Mouse (Mus musculus) kidney, postnatal 0 days (tissue): Measurements from ENCODE around the gene Cryl1. TPM values are rescaled to one million over a fixed set of nuclear protein-coding genes. Genes with fewer than 3 reads are reported as not detected.
A peak's percentile ranks its signal among the peaks of the same experiment; 100 is the strongest.

Experiments
- ATAC-seq: fragments of 200-750 bp; cut with Nextera tagmentation; replicated peaks from 2 replicates; pipeline ENCODE4 v1.8.0; 2017; ENCODE audit warnings: low read depth, moderate number of reproducible peaks, moderate TSS enrichment, moderate library complexity; ENCODE audit not compliant: low FRiP score
- DNase-seq: peaks from one replicate; pipeline ENCODE4 v3.0.0-alpha.2; 2016; ENCODE audit warnings: low spot score
- H3K27ac ChIP-seq: fragments of 300-500 bp; sonication (generic); 2 replicates; pipeline ENCODE4 v1.5.1; 2014; ENCODE audit warnings: mild to moderate bottlenecking
- H3K27me3 ChIP-seq: fragments of 300-500 bp; sonication (generic); 2 replicates; pipeline ENCODE4 v1.6.1; 2014; ENCODE audit warnings: low read length, mixed read lengths; ENCODE audit not compliant: insufficient read depth
- H3K36me3 ChIP-seq: fragments of 300-500 bp; sonication (generic); 2 replicates; pipeline ENCODE4 v1.6.1; 2014; ENCODE audit warnings: low read length, mixed read lengths; ENCODE audit not compliant: insufficient read depth
- H3K4me1 ChIP-seq: fragments of 300-500 bp; sonication (generic); replicated peaks from 2 replicates; pipeline ENCODE4 v1.6.1; 2014; ENCODE audit warnings: antibody characterized with exemption, low read length, mixed read lengths; ENCODE audit not compliant: insufficient read depth
- H3K4me2 ChIP-seq: fragments of 300-500 bp; sonication (generic); 2 replicates; pipeline ENCODE4 v1.6.1; 2014; ENCODE audit warnings: mild to moderate bottlenecking, low read length, moderate library complexity, mixed read lengths
- H3K4me3 ChIP-seq: fragments of 300-500 bp; sonication (generic); replicated peaks from 2 replicates; pipeline ENCODE4 v1.5.1; 2014; ENCODE audit warnings: low read depth, low read length
- H3K9ac ChIP-seq: fragments of 300-500 bp; sonication (generic); 2 replicates; pipeline ENCODE4 v1.6.1; 2014; ENCODE audit warnings: low read depth, low read length
- H3K9me3 ChIP-seq: fragments of 300-500 bp; sonication (generic); replicated peaks from 2 replicates; pipeline ENCODE4 v1.6.1; 2016; ENCODE audit warnings: low read length, inconsistent platforms, mixed read lengths
- CTCF ChIP-seq: IDR thresholded peaks from 2 replicates; pipeline ENCODE4 v1.5.1; 2016; ENCODE audit warnings: antibody characterized with exemption, low read depth, mild to moderate bottlenecking, moderate library complexity
- WGBS: fragments of 180-500 bp; shearing (Covaris S2); extraction: QIAGEN DNeasy Blood & Tissue Kit; methylation state at CpG from one replicate; pipeline ENCODE4 v1.1.7; 2014; 5-methylcytosine and 5-hydroxymethylcytosine counted together
- polyA plus RNA-seq: library from polyadenylated mRNA; unstranded; fragments of >200 nt; fragmentation: Nextera tagmentation; extraction: Ambion mirVana; gene quantifications from 2 replicates; pipeline ENCODE4 v1.2.1, GENCODE M21; 2015

Gene Cryl1
- polyA plus RNA-seq, result 100 and 105 TPM in 2 replicates

- Histone ChIP-seq H3K9me3 (no peaks in the 10 kb centered on the region), H3K4me1 (no peaks in the 10 kb centered on the region), H3K27ac (peak within 1 kb of the TSS; percentile 74), H3K4me3 (peak within 1 kb of the TSS; percentile 55), H3K9ac (peak within 1 kb of the TSS; percentile 68), H3K27me3 (no peaks in the 10 kb centered on the region), H3K36me3 (no peaks in the 10 kb centered on the region), H3K4me2 (peak within 1 kb of the TSS; percentile 67)
- no peak; the same call in 1 of the 2 replicates for TF ChIP-seq CTCF
- ATAC-seq (peak; percentile 98), DNase-seq (peak; percentile 98)
- 2% methylated on average over 43 of the region's 43 CpGs for WGBS
Observed at GRCm38 (mm10) chr14:57398065-57398757, at the start of gene Cryl1. TSS of gene Cryl1 (minus strand) at chr14:57398529.

GRCm38 (mm10) chr14:57430451-57430850 lies 32.1 kb upstream of the Cryl1 start:
- no peak for TF ChIP-seq CTCF
- Histone ChIP-seq H3K27ac (no peak overlapping the region), H3K27me3 (no peaks in the 10 kb centered on the region), H3K36me3 (no peaks in the 10 kb centered on the region), H3K4me1 (0 out of 2 replicates have a peak, but pooled peaks cover 6% of the 10 kb centered on the region), H3K4me2 (no peak overlapping the region), H3K9ac (no peak overlapping the region), H3K4me3 (no peak overlapping the region), H3K9me3 (no peaks in the 10 kb centered on the region)
- no peak for DNase-seq
- ATAC-seq, result no peak
- 70% methylated on average over 2 of the region's 2 CpGs for WGBS

GRCm38 (mm10) chr14:57424212-57424561 lies 25.9 kb upstream of the Cryl1 start:
- DNase-seq (no peak), ATAC-seq (peak; percentile 83)
- peak overlapping the region; percentile 96 for H3K4me3 ChIP-seq
- H3K36me3 ChIP-seq, result no peaks in the 10 kb centered on the region
- H3K27ac ChIP-seq, result peak overlapping the region; percentile 28; the same call in 1 of the 2 replicates
- H3K4me1 ChIP-seq, result no peaks in the 10 kb centered on the region
- H3K27me3 ChIP-seq, result no peaks in the 10 kb centered on the region
- H3K9me3 ChIP-seq, result no peaks in the 10 kb centered on the region
- 0% methylated on average over 24 of the region's 24 CpGs for WGBS
- peak overlapping the region; percentile 74 for H3K9ac ChIP-seq
- TF ChIP-seq CTCF, result no peak; the same call in 1 of the 2 replicates
- peak overlapping the region; percentile 81 for H3K4me2 ChIP-seq

- no peaks in the 10 kb centered on the region for H3K27me3 ChIP-seq
- H3K9me3 ChIP-seq, result no peaks in the 10 kb centered on the region
- H3K36me3 ChIP-seq, result no peaks in the 10 kb centered on the region
- TF ChIP-seq CTCF, result no peak
- H3K27ac ChIP-seq, result peak within 1 kb of the TSS; percentile 28; the same call in 1 of the 2 replicates
- peak; percentile 95 for DNase-seq
- H3K4me1 ChIP-seq, result no peaks in the 10 kb centered on the region
- peak within 1 kb of the TSS; percentile 96 for H3K4me3 ChIP-seq
- H3K9ac ChIP-seq, result peak within 1 kb of the TSS; percentile 74
- WGBS, result 3% methylated on average over 41 of the region's 42 CpGs
- peak; percentile 97 for ATAC-seq
- peak within 1 kb of the TSS; percentile 81 for H3K4me2 ChIP-seq
Observed at GRCm38 (mm10) chr14:57423432-57424211, 25.3 kb upstream of the Cryl1 start, which contains the start of gene Ift88. TSS of gene Ift88 (plus strand) at chr14:57424062.

- TF ChIP-seq CTCF, result no peak
- DNase-seq, result no peak
Observed at GRCm38 (mm10) chr14:57417187-57417586, 18.9 kb upstream of the Cryl1 start.

GRCm38 (mm10) chr14:57412166-57412565 lies 13.8 kb upstream of the Cryl1 start:
- no peaks in the 10 kb centered on the region for H3K27me3 ChIP-seq
- H3K4me2 ChIP-seq, result no peak overlapping the region
- no peak for TF ChIP-seq CTCF
- 60% methylated on average over 7 of the region's 7 CpGs for WGBS
- no peak overlapping the region for H3K9ac ChIP-seq
- H3K9me3 ChIP-seq, result no peaks in the 10 kb centered on the region
- no peaks in the 10 kb centered on the region for H3K4me1 ChIP-seq
- DNase-seq (no peak), ATAC-seq (no peak)
- H3K4me3 ChIP-seq, result no peak overlapping the region
- H3K27ac ChIP-seq, result no peak overlapping the region
- H3K36me3 ChIP-seq, result no peaks in the 10 kb centered on the region

More at GRCm38 (mm10) chr14:57417187-57417586, 18.9 kb upstream of the Cryl1 start:
- no peaks in the 10 kb centered on the region for H3K27me3 ChIP-seq
- no peaks in the 10 kb centered on the region for H3K9me3 ChIP-seq
- no peak for ATAC-seq
- H3K27ac ChIP-seq, result no peak overlapping the region
- no peaks in the 10 kb centered on the region for H3K4me1 ChIP-seq
- H3K4me3 ChIP-seq, result no peak overlapping the region
- H3K4me2 ChIP-seq, result no peak overlapping the region
- 84% methylated on average over 2 of the region's 2 CpGs for WGBS
- no peak overlapping the region for H3K9ac ChIP-seq
- no peaks in the 10 kb centered on the region for H3K36me3 ChIP-seq
